Mouse (Mus musculus) stomach, postnatal 0 days (tissue): ENCODE results near the gene Asxl1.

Source experiments
- CTCF ChIP-seq: IDR thresholded peaks from 2 replicates; pipeline ENCODE4 v1.5.1; 2016; ENCODE audit warnings: antibody characterized with exemption, low read depth, mild to moderate bottlenecking, moderate library complexity
- EP300 ChIP-seq: optimal IDR thresholded peaks from 2 replicates; pipeline ENCODE3; 2016; ENCODE audit warnings: antibody characterized with exemption

- no peak for TF ChIP-seq CTCF
- no peak for TF ChIP-seq EP300
Observed at GRCm38 (mm10) chr2:153397790-153398515, 52.3 kb downstream of the Asxl1 start.
